Comparison of ENCODE assay signal across 24 mouse cellular contexts in the genomic region with DNA sequence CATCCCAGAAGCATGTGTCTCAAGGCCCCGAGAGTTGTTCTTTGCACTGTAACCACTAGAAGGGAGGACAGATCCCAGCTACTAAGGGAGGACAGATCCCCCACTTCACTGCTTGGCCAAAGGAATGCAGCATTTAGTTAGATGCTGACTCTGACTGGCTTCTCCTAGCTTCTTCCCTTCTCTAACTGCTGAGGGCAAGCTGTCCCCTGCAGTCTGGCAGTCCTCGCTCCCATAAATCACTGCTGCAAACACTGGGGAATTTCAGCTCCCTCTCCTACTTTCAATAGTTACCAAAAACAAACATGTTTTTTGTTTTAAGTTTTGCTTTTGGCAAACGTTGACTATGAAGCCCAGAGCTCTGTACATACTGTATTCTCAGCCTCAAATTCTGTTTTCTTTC. TPM values are rescaled to one million over a fixed set of nuclear protein-coding genes. Genes with fewer than 3 reads are reported as not detected.
DNase-seq lines count a peak whose midpoint lies in the region; ATAC-seq lines count a peak whose summit lies in the region.
"Had no signal": no experiment of that assay in that cellular context is flagged by ENCODE, and none has a peak within 500 bp of the region (broad histone marks: within the 10 kb centered on the region; RNA-seq: fewer than 3 reads in every experiment).

No protein-coding gene starts in this region.

- H3K4me1 ChIP-seq in kidney, embryonic 16.5 days (ENCODE audit: insufficient read depth, low read length): no peaks in the 10 kb centered on the region
- H3K4me1 ChIP-seq: embryonic facial prominence, embryonic 15.5 days; forebrain, embryonic 10.5 days; forebrain, embryonic 15.5 days; hindbrain, embryonic 10.5 days had no signal

- no peaks in the 10 kb centered on the region for H3K27me3 ChIP-seq in kidney, embryonic 16.5 days (ENCODE audit: insufficient read depth, low read length)
- H3K27me3 ChIP-seq: CH12.LX; embryonic facial prominence, embryonic 15.5 days; forebrain, embryonic 15.5 days had no signal

- DNase-seq in adrenal gland, postnatal 14 days: peak; percentile 40
- no peak for DNase-seq in adrenal gland, adult (ENCODE audit: inconsistent age in 2 of 2, low spot score in 1 of 2)
- no peak for DNase-seq in kidney, adult 18-20 months
- peak; percentile 20 for DNase-seq in ovary, adult 18-20 months (ENCODE audit: low spot score)
- no peak for DNase-seq in ovary, postnatal 10 days (ENCODE audit: low spot score)
- DNase-seq in kidney, postnatal 4 days: peak; percentile 28 to 36
- no peak for DNase-seq in spleen, adult 18-20 months
- DNase-seq: cerebellum, adult 11 months; cerebellum, adult 8-10 months; cerebellum, postnatal 14 days; embryo, embryonic 11 days; gastrocnemius, postnatal 10 days; heart, adult 2 months had no signal

- H3K36me3 ChIP-seq in kidney, embryonic 16.5 days (ENCODE audit: insufficient read depth, low read length): no peaks in the 10 kb centered on the region
- H3K36me3 ChIP-seq: embryonic facial prominence, embryonic 15.5 days; forebrain, embryonic 10.5 days; forebrain, embryonic 15.5 days; hindbrain, embryonic 10.5 days had no signal

- H3K4me2 ChIP-seq in kidney, embryonic 16.5 days (replicated peaks; ENCODE audit: low read depth, low read length): no peak overlapping the region
- H3K4me2 ChIP-seq: embryonic facial prominence, embryonic 15.5 days; forebrain, embryonic 15.5 days; heart, embryonic 11.5 days; hindbrain, embryonic 14.5 days had no signal

- H3K9ac ChIP-seq in kidney, embryonic 16.5 days (replicated peaks; ENCODE audit: low read length): no peak overlapping the region
- H3K9ac ChIP-seq: embryonic facial prominence, embryonic 15.5 days; forebrain, embryonic 15.5 days; hindbrain, embryonic 14.5 days had no signal

- no peaks in the 10 kb centered on the region for H3K9me3 ChIP-seq in kidney, embryonic 16.5 days (ENCODE audit: low read length)
- H3K9me3 ChIP-seq: embryonic facial prominence, embryonic 15.5 days; forebrain, embryonic 10.5 days; forebrain, embryonic 15.5 days; hindbrain, embryonic 10.5 days had no signal

- ATAC-seq in kidney, embryonic 16.5 days (ENCODE audit: low FRiP score, low TSS enrichment): peak; percentile 67
- ATAC-seq: activated CD4-positive, CD25-positive, alpha-beta regulatory T cell, adult 4 months; forebrain, embryonic 15.5 days; Patski had no signal

- H3K4me3 ChIP-seq in kidney, embryonic 16.5 days (ENCODE audit: low read length): no peak overlapping the region
- H3K4me3 ChIP-seq: embryonic facial prominence, embryonic 15.5 days; erythroblast, embryonic 14.5 days; forebrain, embryonic 10.5 days; forebrain, embryonic 15.5 days; heart, adult 2 months; hindbrain, embryonic 10.5 days had no signal

- WGBS in kidney, embryonic 16.5 days: 46% methylated on average over 3 of the region's 3 CpGs

- H3K27ac ChIP-seq in kidney, embryonic 16.5 days (ENCODE audit: low read length): no peak overlapping the region
- H3K27ac ChIP-seq: embryonic facial prominence, embryonic 15.5 days; forebrain, embryonic 10.5 days; forebrain, embryonic 15.5 days; heart, adult 2 months; hindbrain, embryonic 10.5 days; hindbrain, embryonic 14.5 days had no signal

RNA-seq across cellular contexts. Expression of a gene that starts 22.5 kb away (rescaled TPM):
- 1.4 and 3.0 TPM in 2 replicates for total RNA-seq in adrenal gland, postnatal 14 days (2021)
- 0.81 and 0.99 TPM in 2 replicates for polyA plus RNA-seq in kidney, embryonic 16.5 days (2015; fragmentation: Nextera tagmentation; extraction: Ambion mirVana)
- polyA plus RNA-seq: activated CD4-positive, CD25-positive, alpha-beta regulatory T cell, adult 4 months had no signal

Comparison
In these comparisons a context has a peak if more than half of its experiments do, and no peak if none do; other contexts are left out.
1. DNase-seq: peak in adrenal gland, postnatal 14 days (single experiment), ovary, adult 18-20 months (single experiment) and kidney, postnatal 4 days (2 of 2); none in adrenal gland, adult (0 of 2), kidney, adult 18-20 months (single experiment), ovary, postnatal 10 days (single experiment) and spleen, adult 18-20 months (0 of 2).